Mouse (Mus musculus) CH12.LX (cell line): ENCODE measurements at regions not wholly inside any gene's neighbourhood (a gene's known extent, or its start where the extent isn't known, plus 50 kb on each side); places are given as distances from the start of the nearest gene placed in this dataset.

ENCODE experiments used
- DNase-seq: peaks from one replicate; pipeline ENCODE4 v3.0.0-alpha.2; 2013; ENCODE audit errors: extremely low read depth
- H3K27ac ChIP-seq: 2 replicates; pipeline ENCODE4 v1.5.1; 2012; ENCODE audit warnings: low read depth, mild to moderate bottlenecking, control low read depth, moderate library complexity; ENCODE audit not compliant: insufficient read depth
- H3K27me3 ChIP-seq: replicated peaks from 2 replicates; pipeline ENCODE3; 2012; ENCODE audit warnings: inconsistent platforms
- H3K36me3 ChIP-seq, 2 experiments: replicated peaks in 1 of 2; 2 replicates each; pipeline versions ENCODE3 to v1.6.1; 2012; ENCODE audit warnings: inconsistent platforms in 1 of 2, low read length in 1 of 2, mild to moderate bottlenecking in 1 of 2, mixed read lengths in 1 of 2, moderate library complexity in 1 of 2; ENCODE audit not compliant: control insufficient read depth in 1 of 2, insufficient read depth in 1 of 2
- H3K4me1 ChIP-seq, 2 experiments: 2 replicates each; pipeline ENCODE4 v1.6.1; 2012; ENCODE audit warnings: inconsistent platforms in 1 of 2, moderate library complexity in 1 of 2; ENCODE audit not compliant: insufficient read depth in 2 of 2, control insufficient read depth in 1 of 2
- H3K4me2 ChIP-seq: 2 replicates; pipeline ENCODE4 v1.6.1; 2012; ENCODE audit warnings: low read depth, mild to moderate bottlenecking, control low read depth; ENCODE audit not compliant: poor library complexity, insufficient read depth, severe bottlenecking
- H3K4me3 ChIP-seq, 3 experiments: fragments of 150-350 bp in 1 of 3; sonication (generic) in 1 of 3; replicated peaks in 1 of 3; 2 replicates each; pipeline versions ENCODE3 to v1.5.1; 2011 to 2012; ENCODE audit warnings: low read depth in 2 of 3, low read length in 2 of 3, mild to moderate bottlenecking in 2 of 3, moderate library complexity in 2 of 3, control low read depth in 1 of 3, improper control_type of control experiment in 1 of 3, inconsistent platforms in 1 of 3, mixed read lengths in 1 of 3; ENCODE audit not compliant: poor library complexity in 1 of 3
- H3K79me2 ChIP-seq: replicated peaks from 2 replicates; pipeline ENCODE4 v1.6.1; 2012; ENCODE audit warnings: mild to moderate bottlenecking, moderate library complexity; ENCODE audit not compliant: control insufficient read depth, poor library complexity, insufficient read depth, severe bottlenecking; ENCODE audit errors: extremely low read depth
- H3K9ac ChIP-seq: 2 replicates; pipeline ENCODE4 v1.6.1; 2012; ENCODE audit warnings: low read depth, mild to moderate bottlenecking, control low read depth, moderate library complexity; ENCODE audit not compliant: insufficient read depth
- H3K9me3 ChIP-seq: replicated peaks from 2 replicates; pipeline ENCODE3; 2012; ENCODE audit warnings: low read length, inconsistent platforms, mixed read lengths
- BHLHE40 ChIP-seq: IDR thresholded peaks from 2 replicates; pipeline ENCODE4 v1.6.1; 2011; ENCODE audit warnings: mild to moderate bottlenecking, low read depth, low read length, improper control_type of control experiment
- CTCF ChIP-seq, 2 experiments: IDR thresholded peaks in 1 of 2; conservative IDR thresholded peaks in 1 of 2; 2 replicates each; pipeline ENCODE4 v1.5.1; 2011 to 2012; ENCODE audit warnings: low read depth in 2 of 2, low read length in 2 of 2, improper control_type of control experiment in 1 of 2, inconsistent platforms in 1 of 2, mild to moderate bottlenecking in 1 of 2, moderate library complexity in 1 of 2
- ELF1 ChIP-seq: IDR thresholded peaks from 2 replicates; pipeline ENCODE4 v1.6.1; 2014; ENCODE audit warnings: low read depth, mild to moderate bottlenecking, inconsistent platforms, low read length, improper control_type of control experiment
- HCFC1 ChIP-seq: IDR thresholded peaks from 2 replicates; pipeline ENCODE4 v1.6.1; 2012; ENCODE audit warnings: low read depth, mild to moderate bottlenecking, inconsistent platforms, low read length, improper control_type of control experiment
- IRF4 ChIP-seq: IDR thresholded peaks from 2 replicates; pipeline ENCODE4 v1.6.1; 2014; ENCODE audit warnings: low read depth, mild to moderate bottlenecking, inconsistent platforms, low read length, improper control_type of control experiment
- MXI1 ChIP-seq: IDR thresholded peaks from 2 replicates; pipeline ENCODE4 v1.6.1; 2011; ENCODE audit warnings: mild to moderate bottlenecking, low read depth, low read length, improper control_type of control experiment
- MYC ChIP-seq: IDR thresholded peaks from 2 replicates; pipeline ENCODE4 v1.6.1; 2011; ENCODE audit warnings: low read depth, mild to moderate bottlenecking, improper control_type of control experiment, low read length
- RAD21 ChIP-seq: IDR thresholded peaks from 2 replicates; pipeline ENCODE4 v1.6.1; 2011; ENCODE audit warnings: low read depth, mild to moderate bottlenecking, low read length, improper control_type of control experiment, moderate library complexity
- SIN3A ChIP-seq: IDR thresholded peaks from 2 replicates; pipeline ENCODE4 v1.6.1; 2012; ENCODE audit warnings: low read length, improper control_type of control experiment, inconsistent platforms
- SMC3 ChIP-seq: IDR thresholded peaks from 2 replicates; pipeline ENCODE4 v1.6.1; 2011; ENCODE audit warnings: low read depth, low read length, improper control_type of control experiment
- UBTF ChIP-seq: IDR thresholded peaks from 2 replicates; pipeline ENCODE4 v1.6.1; 2012; ENCODE audit warnings: low read depth, mild to moderate bottlenecking, inconsistent platforms, low read length, improper control_type of control experiment, moderate library complexity
- USF2 ChIP-seq: conservative IDR thresholded peaks from 2 replicates; pipeline ENCODE4 v1.6.1; 2011; ENCODE audit warnings: low read depth, low read length, improper control_type of control experiment
- ZC3H11A ChIP-seq: IDR thresholded peaks from 2 replicates; pipeline ENCODE4 v1.6.1; 2012; ENCODE audit warnings: low read depth, mild to moderate bottlenecking, inconsistent platforms, low read length, improper control_type of control experiment
- ZMIZ1 ChIP-seq: IDR thresholded peaks from 2 replicates; pipeline ENCODE4 v1.6.1; 2012; ENCODE audit warnings: low read depth, mild to moderate bottlenecking, inconsistent platforms, low read length, improper control_type of control experiment
- dilution Hi-C: fragments of 300-500 bp; cut with MboI; formaldehyde crosslinking; loops from 2 replicates; pipeline ENCODE4 v1.14.3; 2020; ENCODE audit warnings: low sequenced_read_pairs; ENCODE audit not compliant: extremely low pct_unique_long_range_greater_than_20kb, extremely low pct_ligation_motif_present
- in situ Hi-C: fragments of 300-500 bp; cut with MboI; formaldehyde crosslinking; loops from 3 replicates; pipeline ENCODE4 v1.14.3; 2019; ENCODE audit warnings: low sequenced_read_pairs, low pct_ligation_motif_present, low pct_unique_long_range_greater_than_20kb, mixed read lengths

DNA sequence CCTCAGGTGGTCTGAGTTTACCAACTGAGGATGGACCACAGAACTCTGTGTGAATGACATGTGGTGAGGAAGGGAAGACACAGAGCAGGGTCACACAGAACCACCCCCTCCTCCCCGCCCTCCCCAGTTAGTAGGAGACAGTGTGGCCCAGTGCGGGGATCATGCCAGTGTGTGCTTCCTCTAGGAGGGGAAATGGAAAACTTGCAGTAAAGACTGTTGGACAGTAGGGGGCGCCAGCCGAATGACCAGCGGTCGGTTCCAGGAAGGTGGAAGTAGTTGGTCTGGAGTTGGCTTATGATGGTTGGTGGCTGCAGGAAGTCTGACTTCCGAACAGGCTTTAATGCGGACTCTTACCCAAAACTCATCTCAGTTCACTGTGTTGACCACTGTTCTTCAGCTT, 87.3 kb downstream of the Syf2 start:
- peak; percentile 63 for DNase-seq
- H3K9ac ChIP-seq, result no peak overlapping the region
- dilution Hi-C loops, result no loop called here
- no peaks in the 10 kb centered on the region for H3K79me2 ChIP-seq
- in situ Hi-C loops, result loop anchor here (5.0 kb wide), 1 partner anchor 189 kb away; no protein-coding TSS in a partner anchor
- H3K27me3 ChIP-seq, result peaks cover 36% of the 10 kb centered on the region
- H3K27ac ChIP-seq, result no peak overlapping the region
- peaks cover 16% of the 10 kb centered on the region for H3K9me3 ChIP-seq
- H3K4me1 ChIP-seq, result peaks cover 0 to 4% of the 10 kb centered on the region in 2 experiments; a peak in 1 of 4 replicates
- no peaks in the 10 kb centered on the region for H3K36me3 ChIP-seq
- peak; percentile 76 for TF ChIP-seq SMC3
- TF ChIP-seq CTCF (conservative IDR thresholded peaks at IDR 0.05 in 1 of 2, IDR thresholded peaks at IDR 0.05 in 1 of 2; ENCODE audit: low read depth in 2 of 2, low read length in 2 of 2), result peak; percentile 79 to 82
- 0 out of 2 replicates have a peak, but pooled peaks have one; percentile 24 for TF ChIP-seq ELF1
- TF ChIP-seq UBTF, result no peak
- no peak for TF ChIP-seq IRF4
- TF ChIP-seq RAD21, result peak; percentile 81
- TF ChIP-seq SIN3A, result no peak
- no peak for TF ChIP-seq MXI1
- TF ChIP-seq ZC3H11A, result peak; percentile 56
- no peak for TF ChIP-seq ZMIZ1
- no peak for TF ChIP-seq MYC
- no peak for TF ChIP-seq HCFC1
- no peak for TF ChIP-seq BHLHE40
- no peak overlapping the region for H3K4me3 ChIP-seq
- no peak overlapping the region for H3K4me2 ChIP-seq

DNA sequence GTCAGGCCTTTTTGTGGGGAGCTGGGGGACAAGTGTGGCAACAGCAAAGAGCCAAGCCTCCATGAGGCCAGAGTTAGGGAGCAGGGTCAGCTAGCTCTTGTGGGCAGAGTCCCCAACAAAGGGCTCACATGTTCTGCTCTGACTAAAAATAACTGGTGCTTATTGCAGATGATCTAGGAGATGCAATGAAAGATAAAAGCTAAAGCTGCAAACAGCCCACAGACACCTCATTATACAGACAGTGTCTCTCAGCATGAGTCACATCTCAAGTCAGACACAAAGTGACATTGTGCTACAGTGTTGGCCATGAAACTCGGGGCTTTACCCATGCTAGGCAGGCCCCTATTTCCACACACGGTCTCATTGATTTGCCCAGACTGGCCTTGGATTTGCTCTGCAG, 88.4 kb downstream of the Syf2 start:
- in situ Hi-C loops, result loop anchor here (5.0 kb wide), 1 partner anchor 188 kb away; no protein-coding TSS in a partner anchor

More for the DNA sequence above, 88.4 kb downstream of the Syf2 start:
- dilution Hi-C loops, result no loop called here
- DNase-seq, result peak; percentile 19
- H3K79me2 ChIP-seq, result no peaks in the 10 kb centered on the region
- no peaks in the 10 kb centered on the region for H3K36me3 ChIP-seq
- H3K9ac ChIP-seq, result no peak overlapping the region
- H3K4me1 ChIP-seq, result peaks cover 0 to 4% of the 10 kb centered on the region in 2 experiments; a peak in 1 of 4 replicates
- H3K4me3 ChIP-seq, result no peak overlapping the region
- H3K9me3 ChIP-seq, result peaks cover 15% of the 10 kb centered on the region
- no peak overlapping the region for H3K27ac ChIP-seq
- peaks cover 36% of the 10 kb centered on the region for H3K27me3 ChIP-seq
- TF ChIP-seq BHLHE40 (0 out of 2 replicates have a peak, but pooled peaks have one; percentile 5), USF2 (no peak), ZC3H11A (no peak)
- H3K4me2 ChIP-seq, result no peak overlapping the region
